Mouse (Mus musculus) myocyte (in vitro differentiated cells): ENCODE data around the gene Pcgf5. TPM values are rescaled to one million over a fixed set of nuclear protein-coding genes. Genes with fewer than 3 reads are reported as not detected.
A peak's percentile ranks its signal among the peaks of the same experiment; 100 is the strongest.

Source experiments
- H3K27me3 ChIP-seq: one replicate; pipeline ENCODE4 v1.6.1; 2011; ENCODE audit not compliant: control insufficient read depth, insufficient read depth, insufficient read length
- H3K36me3 ChIP-seq: one replicate; pipeline ENCODE4 v1.6.1; 2011; ENCODE audit not compliant: control insufficient read depth, insufficient read depth
- H3K4me2 ChIP-seq: one replicate; pipeline ENCODE4 v1.6.1; 2011; ENCODE audit warnings: low read depth, control low read depth
- H3K4me3 ChIP-seq: one replicate; pipeline ENCODE4 v1.5.1; 2011; ENCODE audit warnings: mild to moderate bottlenecking, control low read depth, moderate library complexity
- H3K79me2 ChIP-seq: one replicate; pipeline ENCODE4 v1.6.1; 2011; ENCODE audit not compliant: control insufficient read depth, insufficient read depth
- H3ac ChIP-seq: one replicate; pipeline ENCODE4 v1.6.1; 2011; ENCODE audit not compliant: control insufficient read depth, insufficient read length
- CEBPB ChIP-seq: IDR thresholded peaks from 2 replicates; pipeline ENCODE4 v1.6.1; 2011; ENCODE audit warnings: mild to moderate bottlenecking, moderate library complexity; ENCODE audit not compliant: poor library complexity, insufficient read depth, severe bottlenecking
- E2F4 ChIP-seq: IDR thresholded peaks from one replicate; pipeline ENCODE4 v1.6.1; 2011; ENCODE audit warnings: mild to moderate bottlenecking, control low read depth, moderate library complexity; ENCODE audit not compliant: insufficient read depth
- MAX ChIP-seq: IDR thresholded peaks from one replicate; pipeline ENCODE4 v1.6.1; 2011; ENCODE audit warnings: low read depth, mild to moderate bottlenecking, control low read depth
- MYOD1 ChIP-seq, 3 experiments: IDR thresholded peaks; one replicate each; pipeline ENCODE4 v1.6.1; 2011; ENCODE audit warnings: control low read depth in 2 of 3, low read depth in 2 of 3, mild to moderate bottlenecking in 2 of 3, moderate library complexity in 1 of 3; ENCODE audit not compliant: insufficient read length in 2 of 3, control insufficient read depth in 1 of 3
- MYOG ChIP-seq, 3 experiments: IDR thresholded peaks; one replicate each; pipeline ENCODE4 v1.6.1; 2011; ENCODE audit warnings: control low read depth in 2 of 3, low read depth in 2 of 3, mild to moderate bottlenecking in 2 of 3; ENCODE audit not compliant: insufficient read length in 2 of 3, control insufficient read depth in 1 of 3, insufficient read depth in 1 of 3
- POLR2A ChIP-seq: IDR thresholded peaks from one replicate; pipeline ENCODE4 v1.6.1; 2011; ENCODE audit warnings: low read depth, mild to moderate bottlenecking, control low read depth, moderate library complexity; ENCODE audit not compliant: insufficient read length
- POLR2AphosphoS2 ChIP-seq: IDR thresholded peaks from one replicate; pipeline ENCODE4 v1.6.1; 2011; ENCODE audit warnings: low read depth, control low read depth; ENCODE audit not compliant: insufficient read length
- REST ChIP-seq: IDR thresholded peaks from one replicate; pipeline ENCODE4 v1.6.1; 2011; ENCODE audit warnings: mild to moderate bottlenecking, control low read depth, moderate library complexity; ENCODE audit not compliant: insufficient read depth, insufficient read length
- SRF ChIP-seq: IDR thresholded peaks from one replicate; pipeline ENCODE4 v1.6.1; 2011; ENCODE audit warnings: low read depth; ENCODE audit not compliant: control insufficient read depth, insufficient read length
- TCF12 ChIP-seq: IDR thresholded peaks from one replicate; pipeline ENCODE4 v1.6.1; 2011; ENCODE audit warnings: mild to moderate bottlenecking, control low read depth; ENCODE audit not compliant: poor library complexity, insufficient read depth, severe bottlenecking
- TCF3 ChIP-seq: IDR thresholded peaks from one replicate; pipeline ENCODE4 v1.6.1; 2011; ENCODE audit warnings: low read depth, control low read depth; ENCODE audit not compliant: insufficient read length
- USF1 ChIP-seq: IDR thresholded peaks from one replicate; pipeline ENCODE4 v1.6.1; 2011; ENCODE audit warnings: low read depth, mild to moderate bottlenecking, control low read depth, moderate library complexity
- polyA plus RNA-seq: library from polyadenylated mRNA; unstranded; fragments of >200 nt; fragmentation: generic; extraction: Trizol; gene quantifications from one replicate; pipeline ENCODE4 v1.2.1, GENCODE M21; 2012; ENCODE audit warnings: missing spikeins

Gene Pcgf5
- polyA plus RNA-seq, 1 experiment = 13.9 TPM

- Histone ChIP-seq H3ac (no peak overlapping the region), H3K4me2 (peak overlapping the region; percentile 12)
These were observed 129.0 kb downstream of the Pcgf5 start for GRCm38 (mm10) chr19:36477151-36477550.

GRCm38 (mm10) chr19:36477684-36478083 is 129.6 kb downstream of the Pcgf5 start:
- no peak overlapping the region for H3ac ChIP-seq
- no peak for TF ChIP-seq MYOG (IDR thresholded peaks at IDR 0.05; ENCODE audit: control insufficient read depth in 1 of 3, insufficient read depth in 1 of 3, insufficient read length in 2 of 3, low read depth in 2 of 3)
- no peaks in the 10 kb centered on the region for H3K27me3 ChIP-seq
- no peaks in the 10 kb centered on the region for H3K36me3 ChIP-seq
- peak overlapping the region; percentile 10 for H3K4me2 ChIP-seq
- no peaks in the 10 kb centered on the region for H3K79me2 ChIP-seq
- H3K4me3 ChIP-seq = no peak overlapping the region

More at GRCm38 (mm10) chr19:36477151-36477550, 129.0 kb downstream of the Pcgf5 start:
- H3K79me2 ChIP-seq = no peaks in the 10 kb centered on the region
- H3K36me3 ChIP-seq = no peaks in the 10 kb centered on the region
- no peaks in the 10 kb centered on the region for H3K27me3 ChIP-seq
- no peak overlapping the region for H3K4me3 ChIP-seq
- TF ChIP-seq TCF12 = no peak
- TF ChIP-seq CEBPB = peak; percentile 96
- no peak for TF ChIP-seq MYOG (IDR thresholded peaks at IDR 0.05; ENCODE audit: control insufficient read depth in 1 of 3, insufficient read depth in 1 of 3, insufficient read length in 2 of 3, low read depth in 2 of 3)
- TF ChIP-seq POLR2AphosphoS2 = no peak

GRCm38 (mm10) chr19:36490911-36491310 is 142.8 kb downstream of the Pcgf5 start:
- Histone ChIP-seq H3K27me3 (no peaks in the 10 kb centered on the region), H3K79me2 (no peaks in the 10 kb centered on the region), H3K36me3 (no peaks in the 10 kb centered on the region), H3K4me2 (peak overlapping the region; percentile 46), H3K4me3 (no peak overlapping the region), H3ac (no peak overlapping the region)
- TF ChIP-seq POLR2A (no peak), REST (no peak), MYOG (IDR thresholded peaks at IDR 0.05; ENCODE audit: control insufficient read depth in 1 of 3, insufficient read depth in 1 of 3, insufficient read length in 2 of 3, low read depth in 2 of 3) (no peak)

DNA sequence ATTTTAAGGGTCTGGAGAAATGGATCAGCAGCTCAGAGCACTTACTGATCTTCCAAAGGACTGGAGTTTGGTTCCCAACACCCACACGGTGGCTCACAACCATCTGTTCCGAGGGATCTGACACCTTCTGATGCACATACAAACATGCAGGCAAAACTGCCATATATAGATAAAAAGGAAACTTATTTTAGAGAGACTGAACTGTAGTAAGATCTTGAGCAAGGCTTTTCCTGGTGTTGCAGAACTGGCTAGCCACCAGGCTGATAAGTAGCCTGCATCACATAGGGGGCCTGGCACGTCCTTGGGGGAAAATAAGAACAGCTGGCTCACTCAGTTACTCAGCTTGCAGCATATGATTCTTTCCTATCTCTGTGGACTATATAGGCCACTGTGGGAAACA is 147.4 kb downstream of the Pcgf5 start:
- TF ChIP-seq POLR2A = no peak
- TF ChIP-seq CEBPB = no peak
- no peak for TF ChIP-seq E2F4
- TF ChIP-seq MAX = no peak
- no peak for TF ChIP-seq MYOD1 (IDR thresholded peaks at IDR 0.05; ENCODE audit: control insufficient read depth in 1 of 3, insufficient read length in 2 of 3, low read depth in 2 of 3)
- TF ChIP-seq USF1 = no peak
- no peak for TF ChIP-seq POLR2AphosphoS2
- Histone ChIP-seq H3K4me2 (no peak overlapping the region), H3K4me3 (no peak overlapping the region), H3K36me3 (no peaks in the 10 kb centered on the region), H3ac (no peak overlapping the region), H3K79me2 (no peaks in the 10 kb centered on the region), H3K27me3 (no peaks in the 10 kb centered on the region)

- TF ChIP-seq CEBPB (peak; percentile 68; the same call in 1 of the 2 replicates), USF1 (no peak)
- H3K4me3 ChIP-seq = no peak overlapping the region
These were observed 148.4 kb downstream of the Pcgf5 start for GRCm38 (mm10) chr19:36496532-36496931.

DNA sequence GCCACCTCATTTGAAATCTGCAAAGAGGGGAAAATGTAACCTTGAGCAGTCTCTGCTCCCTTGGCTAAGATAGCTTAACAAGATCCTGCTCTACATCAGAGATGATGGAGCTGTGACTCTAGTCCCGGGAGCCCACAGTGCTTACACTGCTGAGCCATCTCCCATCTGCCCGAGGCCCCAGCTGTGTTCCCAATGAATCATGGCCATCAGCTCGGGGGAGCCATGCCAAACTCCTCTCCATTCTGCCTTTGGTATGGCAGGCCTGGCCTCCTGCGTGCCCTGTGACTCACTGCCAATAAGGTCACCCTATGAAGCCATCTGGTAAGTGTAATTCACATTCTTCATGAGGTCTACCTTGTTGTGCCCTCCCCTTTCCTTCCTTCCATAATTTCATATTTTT is 149.0 kb downstream of the Pcgf5 start:
- Histone ChIP-seq H3ac (no peak overlapping the region), H3K4me2 (peak overlapping the region; percentile 49), H3K36me3 (no peaks in the 10 kb centered on the region), H3K4me3 (no peak overlapping the region), H3K27me3 (no peaks in the 10 kb centered on the region), H3K79me2 (no peaks in the 10 kb centered on the region)
- TF ChIP-seq MYOG (IDR thresholded peaks at IDR 0.05; ENCODE audit: control insufficient read depth in 1 of 3, insufficient read depth in 1 of 3, insufficient read length in 2 of 3, low read depth in 2 of 3) = peak in 1 of 3 experiments; percentile 60
- TF ChIP-seq MYOD1 (IDR thresholded peaks at IDR 0.05; ENCODE audit: control insufficient read depth in 1 of 3, insufficient read length in 2 of 3, low read depth in 2 of 3) = peak; percentile 52 to 88 (median 58)
- TF ChIP-seq SRF = no peak
- no peak for TF ChIP-seq POLR2AphosphoS2
- peak; percentile 49 for TF ChIP-seq TCF3
- peak; percentile 33 for TF ChIP-seq TCF12
- TF ChIP-seq POLR2A = no peak

More at GRCm38 (mm10) chr19:36496532-36496931, 148.4 kb downstream of the Pcgf5 start:
- Histone ChIP-seq H3ac (no peak overlapping the region), H3K4me2 (peak overlapping the region; percentile 49), H3K36me3 (no peaks in the 10 kb centered on the region), H3K27me3 (no peaks in the 10 kb centered on the region), H3K79me2 (no peaks in the 10 kb centered on the region)
